Mouse (Mus musculus) heart, postnatal 36 days (tissue): ENCODE measurements around the gene Olfr824. TPM values are rescaled to one million over a fixed set of nuclear protein-coding genes. Genes with fewer than 3 reads are reported as not detected.
"Not testable (repeated sequence)": the region's sequence is repeated elsewhere in the genome, so short reads cannot be mapped to it uniquely, and the experiment has no call there.

Experiments
- DNase-seq, 2 experiments: peaks; one replicate each; pipeline ENCODE4 v3.0.0; 2021 to 2022
- intact Hi-C: fragments of 180-260 bp; cut with DNase I; formaldehyde crosslinking; loops from one replicate; pipeline ENCODE4 v1.15.1; 2025
- total RNA-seq, 2 experiments: library from RNA; stranded (reverse); gene quantifications; 2 replicates each; pipeline ENCODE4 v1.2.3; 2021

The Olfr824 gene
- not detected for total RNA-seq

DNA sequence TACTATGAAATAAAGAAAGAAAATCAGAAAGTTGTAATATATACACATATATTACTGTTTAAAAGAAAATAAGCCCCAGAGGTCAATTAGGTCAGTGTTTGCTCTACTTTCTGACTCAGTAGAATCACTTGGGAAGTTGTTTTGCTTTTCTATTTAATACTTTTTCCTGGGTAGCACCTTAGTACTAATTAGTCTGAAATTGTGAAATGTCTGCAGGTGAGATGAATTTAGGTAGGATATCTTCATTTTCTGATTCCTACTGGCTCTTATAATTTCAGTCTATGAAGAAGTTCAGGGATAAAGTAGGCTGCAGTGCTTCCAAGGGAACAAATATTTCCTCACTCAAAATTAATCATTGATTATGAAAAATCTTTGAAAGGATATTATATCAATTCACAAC is at the start of gene Olfr824:
TSS of gene Olfr824 (minus strand) at position 101 of the 400 bp plus-strand sequence.
- DNase-seq, intact Hi-C loops: not testable (repeated sequence)

DNA sequence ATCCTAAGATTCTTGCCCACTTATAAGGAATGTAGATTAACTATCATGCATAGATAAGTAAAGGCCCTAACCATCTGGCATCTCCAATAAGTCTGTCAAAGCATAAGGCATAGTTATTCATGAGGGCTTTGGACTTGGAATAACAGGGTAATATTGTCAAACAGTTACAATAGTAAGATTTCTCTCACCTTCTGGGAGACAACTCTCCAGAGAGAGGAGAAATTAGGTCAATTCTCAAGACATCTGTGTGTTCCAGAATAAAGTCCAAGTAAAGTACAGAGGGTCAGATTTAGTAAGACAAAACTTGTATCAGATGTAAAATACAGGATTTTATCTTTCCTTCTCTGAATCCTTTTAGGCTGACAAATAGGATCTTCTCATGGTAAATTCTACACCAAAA is 36.9 kb upstream of the Olfr824 start, which contains the start of gene Olfr825:
TSS of gene Olfr825 (minus strand) at position 101 of the 400 bp plus-strand sequence.
- no peak for DNase-seq
- intact Hi-C loops = no loop called here

GRCm38 (mm10) chr10:130165196-130165595 is 35.4 kb upstream of the Olfr824 start:
- no peak for DNase-seq
- intact Hi-C loops = no loop called here

DNA sequence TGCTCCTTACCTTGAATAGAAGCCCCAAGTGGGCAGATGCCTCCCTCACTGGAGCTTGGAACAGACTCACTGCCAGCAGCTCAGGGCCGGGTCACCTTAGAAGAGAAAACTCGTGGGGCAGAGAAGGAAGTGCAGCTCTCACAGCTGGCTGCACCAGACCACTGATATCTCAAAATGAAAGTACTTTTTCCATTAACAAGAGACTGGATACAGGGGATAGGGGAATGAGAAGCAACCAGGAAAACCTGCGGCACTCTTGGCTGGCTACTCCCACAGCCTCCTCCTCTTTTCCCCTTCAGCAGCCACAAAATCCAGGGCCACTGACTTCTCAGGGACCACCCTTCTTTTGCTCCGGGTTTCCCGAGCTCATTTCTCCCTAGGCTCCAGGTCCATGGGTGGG is 14.3 kb upstream of the Olfr824 start:
- DNase-seq = no peak
- intact Hi-C loops = no loop called here

GRCm38 (mm10) chr10:130142481-130142880 is 12.7 kb upstream of the Olfr824 start:
- DNase-seq, intact Hi-C loops: not testable (repeated sequence)

GRCm38 (mm10) chr10:130134811-130135210 is 5.0 kb upstream of the Olfr824 start:
- DNase-seq = no peak
- intact Hi-C loops = no loop called here

GRCm38 (mm10) chr10:130116045-130116444 is 13.8 kb downstream of the Olfr824 start:
- intact Hi-C loops, DNase-seq: not testable (repeated sequence)

DNA sequence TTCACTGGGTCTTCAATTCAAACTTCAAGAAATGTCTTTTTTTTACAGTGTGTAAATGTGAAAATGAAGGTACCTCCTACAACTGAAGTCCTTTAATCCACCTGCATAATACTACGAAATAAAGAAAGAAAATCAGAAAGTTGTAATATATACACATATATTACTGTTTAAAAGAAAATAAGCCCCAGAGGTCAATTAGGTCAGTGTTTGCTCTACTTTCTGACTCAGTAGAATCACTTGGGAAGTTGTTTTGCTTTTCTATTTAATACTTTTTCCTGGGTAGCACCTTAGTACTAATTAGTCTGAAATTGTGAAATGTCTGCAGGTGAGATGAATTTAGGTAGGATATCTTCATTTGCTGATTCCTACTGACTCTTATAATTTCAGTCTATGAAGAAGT is 14.5 kb downstream of the Olfr824 start, which contains the start of gene Olfr823:
TSS of gene Olfr823 (minus strand) at position 101 of the 400 bp plus-strand sequence.
- intact Hi-C loops, DNase-seq: not testable (repeated sequence)

- intact Hi-C loops = no loop called here
- no peak for DNase-seq
Measured at GRCm38 (mm10) chr10:130096104-130096503, 33.7 kb downstream of the Olfr824 start.

DNA sequence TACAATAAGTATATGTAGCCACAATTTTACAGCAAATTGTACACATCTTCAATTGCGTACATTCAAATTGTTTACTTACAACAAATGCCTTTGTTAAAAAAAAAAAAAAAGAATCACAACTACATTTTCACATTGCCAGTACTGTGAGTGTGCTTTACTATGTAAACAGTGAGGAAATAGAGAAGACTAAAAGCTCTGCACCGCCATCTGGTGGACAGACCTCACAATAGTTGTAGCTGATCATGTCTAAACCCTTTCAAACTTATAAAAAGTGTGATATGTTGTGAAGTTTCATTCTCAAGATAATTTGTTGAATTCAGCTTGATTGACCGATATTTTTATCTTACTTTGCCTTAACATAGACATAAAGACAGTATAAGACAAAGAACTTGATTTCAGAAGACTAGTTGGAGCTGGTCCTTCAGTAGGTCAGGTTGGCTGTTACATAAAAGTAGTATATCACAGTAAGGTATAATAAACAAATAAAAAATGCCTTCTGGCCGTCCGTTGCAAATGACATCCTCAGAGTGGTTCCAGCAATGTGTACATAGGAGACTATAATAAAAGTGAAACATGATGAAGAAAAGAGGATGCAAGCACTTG is 36.9 kb downstream of the Olfr824 start:
- intact Hi-C loops = no loop called here
- DNase-seq = peak in 1 of 2 experiments; percentile 7

Other genes starting within 250 kb of the Olfr824 start
- not detected for gene Olfr815, start 224.1 kb downstream of the Olfr824 start, total RNA-seq
- not detected for gene Olfr816, start 214.4 kb downstream of the Olfr824 start, total RNA-seq
- gene Olfr818, start 180.9 kb downstream of the Olfr824 start, total RNA-seq = not detected
- not detected for gene Olfr819, start 162.7 kb downstream of the Olfr824 start, total RNA-seq
- gene Olfr247, start 153.9 kb downstream of the Olfr824 start, total RNA-seq = not detected
- not detected for gene Gm10310, start 144.9 kb downstream of the Olfr824 start, total RNA-seq
- not detected for gene Olfr820, start 117.4 kb downstream of the Olfr824 start, total RNA-seq
- gene Olfr821, start 99.7 kb downstream of the Olfr824 start, total RNA-seq = not detected
- gene Olfr822, start 58.8 kb downstream of the Olfr824 start, total RNA-seq = not detected
- not detected for gene Olfr823, start 14.6 kb downstream of the Olfr824 start, total RNA-seq
- not detected for gene Olfr825, start 36.8 kb upstream of the Olfr824 start, total RNA-seq
- not detected for gene Olfr826, start 54.2 kb upstream of the Olfr824 start, total RNA-seq
- not detected for gene Olfr827, start 84.4 kb upstream of the Olfr824 start, total RNA-seq
- gene Neurod4, start 150.2 kb upstream of the Olfr824 start, total RNA-seq = not detected
- gene Tespa1, start 192.9 kb upstream of the Olfr824 start, total RNA-seq = under 1 TPM; 0.28 to 0.33 TPM